Mouse (Mus musculus): ENCODE results near the gene Lipe. TPM values are rescaled to one million over a fixed set of nuclear protein-coding genes. Genes with fewer than 3 reads are reported as not detected.

The Lipe gene
- polyA plus RNA-seq (2014; fragmentation: Nextera tagmentation; extraction: Ambion mirVana) = 2.9 and 3.6 TPM in 2 replicates

- H3K4me1 ChIP-seq (ENCODE audit: control insufficient read depth, insufficient read depth, low read length) = peaks cover 3% of the 10 kb centered on the region
- no peak for DNase-seq (ENCODE audit: low spot score)
Observed at GRCm38 (mm10) chr7:25398610-25399009, at the start of gene Lipe. Gene Lipe, minus strand, starts transcription at chr7:25398710.

GRCm38 (mm10) chr7:25440816-25441153 is 42.3 kb upstream of the Lipe start:
- Histone ChIP-seq H3K9me3 (replicated peaks; ENCODE audit: control insufficient read depth, low read length) (no peaks in the 10 kb centered on the region), H3K4me2 (ENCODE audit: low read depth, low read length) (no peak overlapping the region), H3K36me3 (replicated peaks; ENCODE audit: control insufficient read depth, insufficient read depth, low read depth, low read length) (no peaks in the 10 kb centered on the region), H3K4me1 (ENCODE audit: control insufficient read depth, insufficient read depth, low read length) (no peaks in the 10 kb centered on the region), H3K4me3 (ENCODE audit: low read depth, low read length) (no peak overlapping the region), H3K9ac (replicated peaks; ENCODE audit: low read length) (no peak overlapping the region), H3K27me3 (ENCODE audit: control insufficient read depth, insufficient read depth, low read length) (no peaks in the 10 kb centered on the region), H3K27ac (replicated peaks; ENCODE audit: low read depth, low read length) (no peak overlapping the region)
- 86% methylated on average over 6 of the region's 6 CpGs for WGBS
- no peak for ATAC-seq (replicated peaks; ENCODE audit: insufficient number of reproducible peaks, low FRiP score, low TSS enrichment, low read depth)
- no peak for DNase-seq (ENCODE audit: low spot score)

More at GRCm38 (mm10) chr7:25398610-25399009, at the start of gene Lipe:
- H3K36me3 ChIP-seq (replicated peaks; ENCODE audit: control insufficient read depth, insufficient read depth, low read depth, low read length) = no peaks in the 10 kb centered on the region
- no peak within 1 kb of the TSS for H3K9ac ChIP-seq (replicated peaks; ENCODE audit: low read length)
- no peak for ATAC-seq (replicated peaks; ENCODE audit: insufficient number of reproducible peaks, low FRiP score, low TSS enrichment, low read depth)
- no peak within 1 kb of the TSS for H3K4me3 ChIP-seq (ENCODE audit: low read depth, low read length)
- no peak within 1 kb of the TSS for H3K27ac ChIP-seq (replicated peaks; ENCODE audit: low read depth, low read length)
- whole genome bisulfite sequencing = 90% methylated on average over 1 of the region's 1 CpGs
- no peaks in the 10 kb centered on the region for H3K9me3 ChIP-seq (replicated peaks; ENCODE audit: control insufficient read depth, low read length)
- H3K4me2 ChIP-seq (ENCODE audit: low read depth, low read length) = no peak within 1 kb of the TSS
- H3K27me3 ChIP-seq (ENCODE audit: control insufficient read depth, insufficient read depth, low read length) = no peaks in the 10 kb centered on the region

- no peak overlapping the region for H3K4me3 ChIP-seq (ENCODE audit: low read depth, low read length)
- no peak overlapping the region for H3K4me2 ChIP-seq (ENCODE audit: low read depth, low read length)
- H3K9ac ChIP-seq (replicated peaks; ENCODE audit: low read length) = no peak overlapping the region
- DNase-seq (ENCODE audit: low spot score) = no peak
- WGBS = 86% methylated on average over 9 of the region's 9 CpGs
- ATAC-seq (replicated peaks; ENCODE audit: insufficient number of reproducible peaks, low FRiP score, low TSS enrichment, low read depth) = no peak
- no peak overlapping the region for H3K27ac ChIP-seq (replicated peaks; ENCODE audit: low read depth, low read length)
- no peaks in the 10 kb centered on the region for H3K9me3 ChIP-seq (replicated peaks; ENCODE audit: control insufficient read depth, low read length)
- no peaks in the 10 kb centered on the region for H3K27me3 ChIP-seq (ENCODE audit: control insufficient read depth, insufficient read depth, low read length)
- H3K4me1 ChIP-seq (ENCODE audit: control insufficient read depth, insufficient read depth, low read length) = no peaks in the 10 kb centered on the region
- H3K36me3 ChIP-seq (replicated peaks; ENCODE audit: control insufficient read depth, insufficient read depth, low read depth, low read length) = no peaks in the 10 kb centered on the region
Observed at GRCm38 (mm10) chr7:25439978-25440815, 41.7 kb upstream of the Lipe start.

GRCm38 (mm10) chr7:25439124-25439822 is 40.8 kb upstream of the Lipe start:
- WGBS = 89% methylated on average over 8 of the region's 8 CpGs
- H3K4me2 ChIP-seq (ENCODE audit: low read depth, low read length) = no peak overlapping the region

GRCm38 (mm10) chr7:25436704-25437103 is 38.2 kb upstream of the Lipe start:
- ATAC-seq (replicated peaks; ENCODE audit: insufficient number of reproducible peaks, low FRiP score, low TSS enrichment, low read depth) = no peak
- Histone ChIP-seq H3K9ac (replicated peaks; ENCODE audit: low read length) (no peak overlapping the region), H3K27ac (replicated peaks; ENCODE audit: low read depth, low read length) (no peak overlapping the region), H3K27me3 (ENCODE audit: control insufficient read depth, insufficient read depth, low read length) (no peaks in the 10 kb centered on the region), H3K4me3 (ENCODE audit: low read depth, low read length) (no peak overlapping the region), H3K4me1 (ENCODE audit: control insufficient read depth, insufficient read depth, low read length) (no peaks in the 10 kb centered on the region; the same call in 1 of the 2 replicates), H3K4me2 (ENCODE audit: low read depth, low read length) (no peak overlapping the region), H3K36me3 (replicated peaks; ENCODE audit: control insufficient read depth, insufficient read depth, low read depth, low read length) (no peaks in the 10 kb centered on the region), H3K9me3 (replicated peaks; ENCODE audit: control insufficient read depth, low read length) (no peaks in the 10 kb centered on the region)
- no peak for DNase-seq (ENCODE audit: low spot score)
- WGBS = 81% methylated on average over 2 of the region's 2 CpGs

More at GRCm38 (mm10) chr7:25439124-25439822, 40.8 kb upstream of the Lipe start:
- Histone ChIP-seq H3K4me1 (ENCODE audit: control insufficient read depth, insufficient read depth, low read length) (no peaks in the 10 kb centered on the region), H3K4me3 (ENCODE audit: low read depth, low read length) (no peak overlapping the region), H3K9ac (replicated peaks; ENCODE audit: low read length) (no peak overlapping the region), H3K9me3 (replicated peaks; ENCODE audit: control insufficient read depth, low read length) (no peaks in the 10 kb centered on the region), H3K27me3 (ENCODE audit: control insufficient read depth, insufficient read depth, low read length) (no peaks in the 10 kb centered on the region), H3K27ac (replicated peaks; ENCODE audit: low read depth, low read length) (no peak overlapping the region), H3K36me3 (replicated peaks; ENCODE audit: control insufficient read depth, insufficient read depth, low read depth, low read length) (no peaks in the 10 kb centered on the region)
- ATAC-seq (replicated peaks; ENCODE audit: insufficient number of reproducible peaks, low FRiP score, low TSS enrichment, low read depth) = no peak
- DNase-seq (ENCODE audit: low spot score) = no peak

GRCm38 (mm10) chr7:25436226-25436625 is 37.7 kb upstream of the Lipe start:
- Histone ChIP-seq H3K27me3 (ENCODE audit: control insufficient read depth, insufficient read depth, low read length) (no peaks in the 10 kb centered on the region), H3K4me1 (ENCODE audit: control insufficient read depth, insufficient read depth, low read length) (no peaks in the 10 kb centered on the region; the same call in 1 of the 2 replicates), H3K36me3 (replicated peaks; ENCODE audit: control insufficient read depth, insufficient read depth, low read depth, low read length) (no peaks in the 10 kb centered on the region), H3K4me3 (ENCODE audit: low read depth, low read length) (no peak overlapping the region), H3K9ac (replicated peaks; ENCODE audit: low read length) (no peak overlapping the region), H3K9me3 (replicated peaks; ENCODE audit: control insufficient read depth, low read length) (no peaks in the 10 kb centered on the region), H3K4me2 (ENCODE audit: low read depth, low read length) (no peak overlapping the region), H3K27ac (replicated peaks; ENCODE audit: low read depth, low read length) (no peak overlapping the region)
- DNase-seq (ENCODE audit: low spot score) (no peak), ATAC-seq (replicated peaks; ENCODE audit: insufficient number of reproducible peaks, low FRiP score, low TSS enrichment, low read depth) (no peak)
- WGBS = 84% methylated on average over 6 of the region's 6 CpGs

GRCm38 (mm10) chr7:25435546-25435851 is 37.0 kb upstream of the Lipe start:
- H3K4me2 ChIP-seq (ENCODE audit: low read depth, low read length) = no peak overlapping the region
- H3K9me3 ChIP-seq (replicated peaks; ENCODE audit: control insufficient read depth, low read length) = no peaks in the 10 kb centered on the region
- no peak overlapping the region for H3K27ac ChIP-seq (replicated peaks; ENCODE audit: low read depth, low read length)
- no peaks in the 10 kb centered on the region for H3K27me3 ChIP-seq (ENCODE audit: control insufficient read depth, insufficient read depth, low read length)
- H3K4me3 ChIP-seq (ENCODE audit: low read depth, low read length) = no peak overlapping the region
- ATAC-seq (replicated peaks; ENCODE audit: insufficient number of reproducible peaks, low FRiP score, low TSS enrichment, low read depth) (no peak), DNase-seq (ENCODE audit: low spot score) (no peak)
- WGBS = 96% methylated on average over 2 of the region's 2 CpGs
- H3K36me3 ChIP-seq (replicated peaks; ENCODE audit: control insufficient read depth, insufficient read depth, low read depth, low read length) = no peaks in the 10 kb centered on the region
- no peak overlapping the region for H3K9ac ChIP-seq (replicated peaks; ENCODE audit: low read length)
- H3K4me1 ChIP-seq (ENCODE audit: control insufficient read depth, insufficient read depth, low read length) = no peaks in the 10 kb centered on the region; the same call in 1 of the 2 replicates

Data from embryonic facial prominence, embryonic 11.5 days (tissue).